Mouse (Mus musculus): ENCODE data around the gene Atad1. TPM values are rescaled to one million over a fixed set of nuclear protein-coding genes. Genes with fewer than 3 reads are reported as not detected.

Atad1 gene
- polyA plus RNA-seq, 1 experiment from 2014 or later = 98.9 TPM

DNA sequence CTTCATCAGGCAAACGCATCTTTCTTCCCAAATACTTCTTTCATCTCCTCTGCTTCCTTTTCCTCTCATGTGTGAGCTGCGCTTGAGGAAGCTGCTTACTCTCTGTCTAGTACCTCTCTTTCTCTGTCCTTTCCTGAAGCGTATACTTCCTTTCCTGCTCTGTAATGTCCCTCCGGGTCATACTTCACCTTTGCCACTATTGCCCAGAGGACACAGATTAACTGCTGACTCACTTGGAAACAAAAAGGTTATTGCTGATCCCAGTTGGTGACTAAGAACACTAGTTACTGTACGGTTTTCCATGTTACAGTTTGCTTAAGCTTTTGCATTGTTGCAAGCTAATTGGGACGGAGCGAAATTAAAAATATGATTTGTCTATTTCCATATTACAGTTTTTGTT lies 1.7 kb downstream of the Atad1 start:
- H3K9me3 ChIP-seq = no peaks in the 10 kb centered on the region
- no peak for ATAC-seq (ENCODE audit: low FRiP score)
- no peaks in the 10 kb centered on the region for H3K4me1 ChIP-seq
- H3K27ac ChIP-seq = no peak overlapping the region
- 93% methylated on average over 7 of the region's 7 CpGs for WGBS
- no peak overlapping the region for H3K9ac ChIP-seq
- no peak overlapping the region for H3K4me3 ChIP-seq (replicated peaks)
- H3K4me2 ChIP-seq = no peak overlapping the region
- no peaks in the 10 kb centered on the region for H3K36me3 ChIP-seq (replicated peaks)
- no peaks in the 10 kb centered on the region for H3K27me3 ChIP-seq

DNA sequence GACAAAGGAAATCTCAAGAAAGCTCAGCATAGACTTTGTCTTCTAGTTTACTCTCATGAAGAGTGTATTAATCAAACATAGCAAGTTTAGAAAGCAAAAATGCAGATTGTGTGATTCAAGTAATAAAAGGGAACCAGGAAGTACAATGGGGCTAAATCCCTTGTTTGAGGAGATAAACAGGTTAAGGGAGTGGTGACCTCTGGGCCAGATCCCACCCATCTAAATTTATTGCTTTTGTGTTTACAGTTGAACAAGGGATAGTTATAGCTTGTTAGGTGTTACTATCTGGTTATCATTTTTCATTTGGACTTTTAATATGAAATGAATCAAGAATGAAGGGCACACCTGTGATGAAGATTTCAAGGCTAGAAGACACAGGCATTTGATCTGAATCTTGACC lies 6.7 kb downstream of the Atad1 start:
- H3K27ac ChIP-seq = no peak overlapping the region
- H3K36me3 ChIP-seq (replicated peaks) = no peaks in the 10 kb centered on the region
- H3K27me3 ChIP-seq = peaks cover 3% of the 10 kb centered on the region; the same call in 1 of the 2 replicates
- no peaks in the 10 kb centered on the region for H3K9me3 ChIP-seq
- no peak overlapping the region for H3K4me2 ChIP-seq
- no peak for ATAC-seq (ENCODE audit: low FRiP score)
- H3K9ac ChIP-seq = no peak overlapping the region
- H3K4me1 ChIP-seq = no peaks in the 10 kb centered on the region
- H3K4me3 ChIP-seq (replicated peaks) = no peak overlapping the region

DNA sequence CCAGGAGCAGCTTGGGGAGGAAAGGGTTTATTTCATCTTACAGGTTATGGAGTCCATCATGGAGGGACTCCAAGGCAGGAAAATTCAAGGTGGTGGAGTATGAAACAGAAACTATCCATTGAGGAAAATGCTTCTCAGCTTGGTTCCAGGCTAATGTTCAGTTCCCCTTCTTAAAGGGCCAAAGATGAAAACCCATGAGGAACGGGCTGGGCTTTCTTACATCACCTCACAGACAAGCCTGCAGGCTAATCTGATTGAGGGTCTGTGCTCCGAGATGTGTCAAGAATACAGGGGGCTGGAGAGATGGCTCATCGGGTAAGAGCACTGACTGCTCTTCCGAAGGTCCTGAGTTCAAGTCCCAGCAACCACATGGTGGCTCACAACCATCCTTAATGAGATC lies 9.8 kb downstream of the Atad1 start:
- Histone ChIP-seq H3K36me3 (replicated peaks) (no peaks in the 10 kb centered on the region), H3K9ac (no peak overlapping the region), H3K4me2 (no peak overlapping the region), H3K4me3 (replicated peaks) (no peak overlapping the region), H3K27me3 (peaks cover 3% of the 10 kb centered on the region; the same call in 1 of the 2 replicates), H3K4me1 (peaks cover 14% of the 10 kb centered on the region), H3K27ac (no peak overlapping the region), H3K9me3 (no peaks in the 10 kb centered on the region)
- no peak for ATAC-seq (ENCODE audit: low FRiP score)
- WGBS = 85% methylated on average over 4 of the region's 4 CpGs

DNA sequence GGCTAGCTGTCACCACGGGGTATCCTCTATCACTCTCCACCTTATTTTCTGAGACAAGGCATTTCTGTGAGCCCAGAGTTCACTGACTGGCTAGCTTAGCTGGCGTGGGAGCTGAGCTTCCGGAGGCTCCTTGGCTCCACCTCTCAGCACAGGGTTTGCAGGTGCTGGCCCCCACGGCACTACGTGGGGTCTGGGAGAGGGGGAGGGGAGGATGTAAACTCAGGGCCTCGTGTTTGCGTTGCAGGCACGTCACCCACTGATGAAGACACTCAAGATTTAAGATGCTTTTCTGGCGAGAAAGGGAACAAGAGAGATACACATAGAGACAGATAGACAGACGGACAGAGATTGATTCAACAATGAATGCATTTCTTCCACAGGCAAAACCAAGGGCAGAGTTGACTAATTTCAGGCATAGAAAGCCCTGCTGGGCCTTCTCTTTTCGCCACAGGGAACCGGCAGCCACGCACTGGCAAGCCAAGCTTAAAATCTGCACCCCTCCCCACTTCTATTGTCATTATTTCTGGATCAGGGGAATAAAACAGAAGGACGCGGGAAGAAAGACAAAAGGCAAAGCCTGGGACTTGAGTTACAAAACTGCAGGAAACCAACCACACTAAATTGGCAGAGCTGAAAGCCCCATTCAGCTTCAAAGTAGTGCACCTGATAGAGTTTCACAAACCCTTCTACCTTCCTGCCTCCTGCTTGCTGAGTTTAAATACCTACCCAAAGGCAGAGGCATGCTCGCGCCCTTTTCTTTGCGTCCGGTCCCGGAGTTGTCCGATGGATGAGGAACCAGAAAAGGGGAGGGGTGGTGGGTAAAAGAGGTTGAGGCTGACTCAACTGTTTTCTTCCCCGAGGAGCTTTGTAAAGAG lies 12.9 kb downstream of the Atad1 start:
- 1% methylated on average over 22 of the region's 22 CpGs for WGBS
- H3K9me3 ChIP-seq = no peaks in the 10 kb centered on the region
- no peaks in the 10 kb centered on the region for H3K36me3 ChIP-seq (replicated peaks)
- peaks cover 3% of the 10 kb centered on the region; the same call in 1 of the 2 replicates for H3K27me3 ChIP-seq
- peak; percentile 67; the same call in 1 of the 2 replicates for ATAC-seq (ENCODE audit: low FRiP score)
- H3K4me3 ChIP-seq (replicated peaks) = peak overlapping the region; percentile 10
- H3K27ac ChIP-seq = peak overlapping the region; percentile 57
- peak overlapping the region; percentile 31; the same call in 1 of the 2 replicates for H3K9ac ChIP-seq
- peaks cover 23% of the 10 kb centered on the region for H3K4me1 ChIP-seq
- peak overlapping the region; percentile 52 for H3K4me2 ChIP-seq

DNA sequence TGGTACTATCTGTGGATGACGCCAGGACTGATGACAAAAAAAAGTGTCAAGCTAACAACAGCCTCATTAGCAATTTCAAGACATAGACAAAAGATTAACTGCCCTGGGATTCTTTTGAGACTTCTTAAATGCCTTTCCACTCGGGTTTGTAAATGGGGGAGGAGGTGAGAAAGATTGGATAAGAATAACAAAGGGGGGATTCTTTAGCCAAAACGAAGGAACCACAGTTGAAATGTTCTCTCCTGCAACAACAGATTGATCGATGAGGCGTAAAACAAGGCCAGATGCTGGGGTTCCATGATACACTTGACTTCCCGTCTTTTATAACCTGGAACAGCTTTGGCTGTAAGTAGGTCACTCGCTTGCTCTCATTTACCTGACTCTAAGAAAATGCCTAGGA lies 15.8 kb downstream of the Atad1 start:
- peaks cover under 1% of the 10 kb centered on the region; the same call in 1 of the 2 replicates for H3K27me3 ChIP-seq
- WGBS = 8% methylated on average over 7 of the region's 7 CpGs
- H3K4me2 ChIP-seq = no peak overlapping the region
- no peak for ATAC-seq (ENCODE audit: low FRiP score)
- no peak overlapping the region for H3K27ac ChIP-seq
- no peak overlapping the region for H3K9ac ChIP-seq
- peaks cover 23% of the 10 kb centered on the region for H3K4me1 ChIP-seq
- H3K9me3 ChIP-seq = no peaks in the 10 kb centered on the region
- H3K4me3 ChIP-seq (replicated peaks) = no peak overlapping the region
- H3K36me3 ChIP-seq (replicated peaks) = no peaks in the 10 kb centered on the region

DNA sequence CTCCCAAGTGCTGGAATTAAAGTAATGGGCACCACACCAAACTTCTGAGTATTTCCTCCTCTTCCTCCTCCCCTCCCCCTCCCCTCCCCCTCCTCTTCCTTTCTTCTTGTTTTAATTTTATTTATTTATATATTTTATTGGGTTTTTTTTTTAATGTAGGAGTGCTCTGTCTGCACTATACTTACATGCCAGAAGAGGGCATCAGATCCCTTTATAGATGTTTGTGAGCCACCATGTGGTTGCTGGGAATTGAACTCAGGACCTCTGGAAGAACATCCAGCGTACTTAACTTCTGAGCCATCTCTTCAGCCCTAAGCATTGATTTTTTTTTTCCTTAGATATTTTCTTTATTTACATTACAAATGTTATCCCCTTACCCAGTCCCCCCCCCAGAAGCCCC lies 19.3 kb downstream of the Atad1 start:
- no peaks in the 10 kb centered on the region for H3K9me3 ChIP-seq
- no peak overlapping the region for H3K4me3 ChIP-seq (replicated peaks)
- no peak overlapping the region for H3K9ac ChIP-seq
- 88% methylated on average over 1 of the region's 1 CpGs for WGBS
- no peak for ATAC-seq (ENCODE audit: low FRiP score)
- no peaks in the 10 kb centered on the region for H3K36me3 ChIP-seq (replicated peaks)
- no peak overlapping the region for H3K27ac ChIP-seq
- H3K4me1 ChIP-seq = peaks cover 8% of the 10 kb centered on the region; the same call in 1 of the 2 replicates
- H3K27me3 ChIP-seq = no peaks in the 10 kb centered on the region
- no peak overlapping the region for H3K4me2 ChIP-seq

DNA sequence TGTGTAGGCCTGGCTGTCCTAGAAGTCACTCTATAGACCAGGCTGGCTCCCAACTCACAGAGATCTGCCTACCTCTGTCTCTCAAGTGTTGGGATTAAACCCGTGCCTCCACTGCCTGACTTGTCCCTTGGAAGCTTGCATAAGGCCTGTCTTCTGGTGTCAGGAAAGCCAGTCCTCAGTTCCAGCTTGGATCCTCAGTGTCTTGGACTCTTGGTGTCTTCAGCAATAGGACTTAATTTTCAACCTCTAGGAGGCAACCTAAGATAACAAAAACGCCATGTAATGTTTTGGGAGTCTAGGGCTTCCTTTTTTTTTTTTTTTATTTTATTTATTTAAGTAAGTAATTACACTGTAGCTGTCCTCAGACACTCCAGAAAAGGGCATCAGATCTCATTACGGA lies 22.0 kb downstream of the Atad1 start:
- Histone ChIP-seq H3K4me1 (peaks cover 6% of the 10 kb centered on the region), H3K27me3 (no peaks in the 10 kb centered on the region), H3K27ac (no peak overlapping the region), H3K9ac (no peak overlapping the region), H3K9me3 (no peaks in the 10 kb centered on the region), H3K4me2 (no peak overlapping the region), H3K36me3 (replicated peaks) (no peaks in the 10 kb centered on the region), H3K4me3 (replicated peaks) (no peak overlapping the region)
- no peak for ATAC-seq (ENCODE audit: low FRiP score)
- 54% methylated on average over 3 of the region's 3 CpGs for WGBS

DNA sequence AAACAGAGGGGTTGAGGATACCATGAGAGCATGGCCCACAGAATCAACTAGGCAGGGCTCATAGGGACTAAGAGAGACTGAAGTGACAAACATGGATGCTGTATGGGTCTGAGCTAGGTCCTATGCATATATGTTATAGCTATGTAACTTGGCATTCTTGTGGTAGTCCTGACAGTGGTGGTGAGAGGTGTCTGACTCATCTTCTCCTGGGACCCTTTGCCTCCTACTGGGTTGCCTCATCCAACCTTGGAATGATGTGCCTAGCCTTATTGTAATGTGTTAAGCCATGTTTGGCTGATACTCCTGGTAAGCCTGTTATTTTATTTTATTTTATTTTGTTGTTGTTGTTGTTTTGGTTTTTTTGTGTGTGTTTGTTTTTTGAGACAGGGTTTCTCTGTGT lies 23.9 kb downstream of the Atad1 start:
- H3K4me1 ChIP-seq = peaks cover 12% of the 10 kb centered on the region
- H3K4me3 ChIP-seq (replicated peaks) = no peak overlapping the region
- no peak overlapping the region for H3K4me2 ChIP-seq
- H3K9ac ChIP-seq = no peak overlapping the region
- H3K27me3 ChIP-seq = no peaks in the 10 kb centered on the region
- no peak overlapping the region for H3K27ac ChIP-seq
- ATAC-seq (ENCODE audit: low FRiP score) = no peak
- H3K36me3 ChIP-seq (replicated peaks) = no peaks in the 10 kb centered on the region
- H3K9me3 ChIP-seq = no peaks in the 10 kb centered on the region

DNA sequence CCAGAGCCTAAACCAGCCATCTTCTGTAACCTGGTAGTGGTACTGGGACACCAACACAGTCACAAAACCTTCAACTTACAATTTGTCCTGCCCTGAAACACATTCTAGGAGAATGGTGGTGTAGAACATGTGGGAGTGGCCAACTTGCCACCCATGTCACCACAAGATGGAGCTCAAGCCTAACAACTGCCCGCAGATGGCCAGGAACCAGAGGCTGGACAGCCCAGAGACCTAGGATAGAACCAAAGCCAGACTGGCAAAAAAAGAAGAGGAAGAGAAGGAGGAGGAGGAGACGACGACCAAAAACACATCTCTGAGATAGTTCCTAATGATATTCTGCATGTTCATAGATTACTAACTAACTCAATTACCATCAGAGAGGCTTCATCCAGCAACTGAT lies 24.4 kb downstream of the Atad1 start:
- 9% methylated on average over 3 of the region's 3 CpGs for WGBS
- Histone ChIP-seq H3K36me3 (replicated peaks) (no peaks in the 10 kb centered on the region), H3K27me3 (no peaks in the 10 kb centered on the region), H3K4me1 (peaks cover 17% of the 10 kb centered on the region), H3K9ac (no peak overlapping the region), H3K9me3 (no peaks in the 10 kb centered on the region), H3K27ac (no peak overlapping the region), H3K4me3 (replicated peaks) (no peak overlapping the region), H3K4me2 (no peak overlapping the region)
- no peak for ATAC-seq (ENCODE audit: low FRiP score)

DNA sequence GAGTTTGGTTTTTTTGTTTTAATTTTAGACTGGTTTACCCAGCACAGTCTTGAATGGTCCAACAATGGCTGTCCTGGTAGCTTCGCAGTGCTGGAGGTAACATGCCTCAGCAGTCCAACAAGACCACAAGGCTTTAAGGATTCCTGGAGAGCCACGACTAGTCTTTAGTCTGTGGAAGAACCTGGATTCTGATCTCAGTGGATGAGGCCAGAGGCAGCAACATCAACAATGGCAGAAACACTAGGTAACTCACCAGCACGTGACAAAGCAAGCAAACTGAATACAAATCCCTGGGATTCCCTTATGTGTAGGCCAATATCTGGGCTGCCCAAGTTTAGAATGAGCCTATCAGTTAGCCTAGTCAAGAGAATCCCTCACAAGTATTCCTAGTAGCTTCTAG lies 26.1 kb downstream of the Atad1 start:
- 82% methylated on average over 3 of the region's 3 CpGs for WGBS
- H3K36me3 ChIP-seq (replicated peaks) = peaks cover 4% of the 10 kb centered on the region; the same call in 1 of the 2 replicates
- H3K27ac ChIP-seq = no peak overlapping the region
- no peak for ATAC-seq (ENCODE audit: low FRiP score)
- H3K4me1 ChIP-seq = peaks cover 22% of the 10 kb centered on the region
- no peak overlapping the region for H3K4me3 ChIP-seq (replicated peaks)
- H3K4me2 ChIP-seq = no peak overlapping the region
- no peaks in the 10 kb centered on the region for H3K27me3 ChIP-seq
- no peaks in the 10 kb centered on the region for H3K9me3 ChIP-seq
- H3K9ac ChIP-seq = no peak overlapping the region

DNA sequence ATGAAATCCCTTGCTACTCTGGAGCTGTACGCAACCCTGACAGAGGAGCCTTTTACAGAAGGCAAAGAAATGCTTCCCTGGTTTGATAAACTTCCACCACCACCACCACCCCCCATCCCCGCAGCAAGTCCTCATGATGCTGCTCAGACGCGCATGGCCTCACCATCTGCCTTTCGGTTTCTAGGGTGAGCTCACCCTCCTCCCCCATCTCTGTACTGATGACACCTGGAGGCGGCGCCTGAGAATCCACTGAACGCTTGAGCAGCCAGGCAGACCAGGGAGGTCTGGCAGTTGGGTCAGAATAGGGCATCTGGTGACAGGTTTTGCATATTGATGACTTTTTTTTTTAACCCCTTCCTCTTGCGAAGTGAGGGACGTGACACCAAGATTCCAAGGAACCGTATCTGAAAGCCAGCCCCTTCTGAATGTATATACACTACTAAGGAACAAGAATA lies 27.0 kb downstream of the Atad1 start:
- ATAC-seq (ENCODE audit: low FRiP score) = peak; percentile 87
- Histone ChIP-seq H3K36me3 (replicated peaks) (peaks cover 4% of the 10 kb centered on the region; the same call in 1 of the 2 replicates), H3K9ac (peak overlapping the region; percentile 95), H3K27me3 (no peaks in the 10 kb centered on the region), H3K4me2 (peak overlapping the region; percentile 73), H3K9me3 (no peaks in the 10 kb centered on the region), H3K4me3 (replicated peaks) (peak overlapping the region; percentile 89), H3K27ac (peak overlapping the region; percentile 93), H3K4me1 (peaks cover 22% of the 10 kb centered on the region)
- under 1% methylated on average over 11 of the region's 11 CpGs for WGBS

DNA sequence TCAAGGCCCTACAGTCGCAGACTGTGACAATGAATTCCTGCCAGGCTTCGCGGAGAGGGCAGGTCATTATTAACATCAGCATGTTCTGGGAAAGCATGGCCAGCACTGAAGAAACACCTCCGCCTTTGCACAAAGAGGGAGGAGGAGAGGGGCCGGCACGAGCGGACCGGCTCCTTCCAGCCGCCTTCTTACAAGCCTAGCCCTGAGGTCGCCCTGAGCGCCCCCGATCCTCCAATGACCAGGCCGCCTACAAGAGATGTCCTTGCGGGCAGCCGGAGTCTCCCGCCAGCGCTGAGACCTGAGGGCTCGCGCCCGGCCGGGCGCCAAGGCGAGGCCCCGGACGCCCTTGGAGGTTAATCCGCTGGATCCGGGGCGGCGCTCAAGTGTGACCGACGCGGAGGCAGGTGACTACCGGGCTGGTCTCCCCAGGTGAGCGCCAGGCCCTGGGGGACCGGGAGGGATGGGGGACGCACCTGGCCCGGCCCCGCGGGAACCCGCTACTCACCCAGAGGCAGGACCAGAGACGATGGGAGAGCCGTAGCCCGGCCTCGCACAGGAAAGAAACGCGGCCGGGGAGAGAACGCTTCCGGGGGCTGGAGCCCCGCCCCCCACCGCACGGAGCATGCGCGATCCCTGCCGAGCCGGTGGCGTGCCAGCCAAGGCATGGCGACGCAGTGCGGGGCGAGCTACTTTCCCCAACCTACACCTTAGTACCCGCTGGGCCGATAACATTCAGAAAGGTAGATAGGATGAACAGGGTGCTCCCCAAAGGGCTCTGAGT lies 27.6 kb downstream of the Atad1 start:
- Histone ChIP-seq H3K27me3 (no peaks in the 10 kb centered on the region), H3K4me2 (peak overlapping the region; percentile 73), H3K9me3 (no peaks in the 10 kb centered on the region), H3K4me1 (peaks cover 22% of the 10 kb centered on the region), H3K9ac (peak overlapping the region; percentile 95), H3K36me3 (replicated peaks) (peaks cover 4% of the 10 kb centered on the region; the same call in 1 of the 2 replicates), H3K4me3 (replicated peaks) (peak overlapping the region; percentile 89), H3K27ac (peak overlapping the region; percentile 93)
- ATAC-seq (ENCODE audit: low FRiP score) = peak; percentile 97
- under 1% methylated on average over 59 of the region's 63 CpGs for WGBS

Measured in forebrain, embryonic 12.5 days (tissue).